Mouse (Mus musculus): Measurements from ENCODE around the gene Glp2r. TPM values are rescaled to one million over a fixed set of nuclear protein-coding genes. Genes with fewer than 3 reads are reported as not detected.

Glp2r gene
- polyA plus RNA-seq, 1 experiment from 2014 or later, result 4.0 TPM

- no peak for ATAC-seq
- WGBS, result 70% methylated on average over 8 of the region's 8 CpGs
- Histone ChIP-seq H3K9me3 (no peaks in the 10 kb centered on the region), H3K9ac (no peak overlapping the region), H3K36me3 (no peaks in the 10 kb centered on the region), H3K27ac (no peak overlapping the region), H3K4me2 (replicated peaks) (no peak overlapping the region), H3K27me3 (replicated peaks) (no peaks in the 10 kb centered on the region), H3K4me3 (replicated peaks) (no peak overlapping the region), H3K4me1 (replicated peaks) (no peaks in the 10 kb centered on the region)
These were observed 47.5 kb downstream of the Glp2r start for GRCm38 (mm10) chr11:67723231-67724013.

- H3K4me1 ChIP-seq (replicated peaks), result no peaks in the 10 kb centered on the region
- no peak overlapping the region for H3K27ac ChIP-seq
- H3K9me3 ChIP-seq, result no peaks in the 10 kb centered on the region
- H3K36me3 ChIP-seq, result no peaks in the 10 kb centered on the region
- H3K4me2 ChIP-seq (replicated peaks), result no peak overlapping the region
- no peak overlapping the region for H3K4me3 ChIP-seq (replicated peaks)
- peak; percentile 49; the same call in 1 of the 2 replicates for ATAC-seq
- H3K27me3 ChIP-seq (replicated peaks), result no peaks in the 10 kb centered on the region
- H3K9ac ChIP-seq, result no peak overlapping the region
- 42% methylated on average over 7 of the region's 7 CpGs for WGBS
These were observed 48.4 kb downstream of the Glp2r start for GRCm38 (mm10) chr11:67722399-67723156.

GRCm38 (mm10) chr11:67721485-67721884 lies 49.5 kb downstream of the Glp2r start:
- Histone ChIP-seq H3K4me1 (replicated peaks) (no peaks in the 10 kb centered on the region), H3K36me3 (no peaks in the 10 kb centered on the region), H3K4me2 (replicated peaks) (no peak overlapping the region), H3K4me3 (replicated peaks) (no peak overlapping the region), H3K9me3 (no peaks in the 10 kb centered on the region), H3K27ac (no peak overlapping the region), H3K27me3 (replicated peaks) (no peaks in the 10 kb centered on the region), H3K9ac (no peak overlapping the region)
- WGBS, result 75% methylated on average over 5 of the region's 5 CpGs
- no peak for ATAC-seq

- Histone ChIP-seq H3K36me3 (no peaks in the 10 kb centered on the region), H3K27me3 (replicated peaks) (no peaks in the 10 kb centered on the region), H3K4me3 (replicated peaks) (no peak overlapping the region), H3K4me1 (replicated peaks) (no peaks in the 10 kb centered on the region), H3K27ac (no peak overlapping the region), H3K4me2 (replicated peaks) (no peak overlapping the region), H3K9me3 (no peaks in the 10 kb centered on the region), H3K9ac (no peak overlapping the region)
- WGBS, result 87% methylated on average over 4 of the region's 4 CpGs
- ATAC-seq, result no peak
These were observed 55.6 kb downstream of the Glp2r start for GRCm38 (mm10) chr11:67715382-67715781.

- no peaks in the 10 kb centered on the region for H3K9me3 ChIP-seq
- WGBS, result 73% methylated on average over 4 of the region's 4 CpGs
- no peaks in the 10 kb centered on the region for H3K27me3 ChIP-seq (replicated peaks)
- H3K4me2 ChIP-seq (replicated peaks), result no peak overlapping the region
- ATAC-seq, result no peak
- no peak overlapping the region for H3K9ac ChIP-seq
- H3K4me1 ChIP-seq (replicated peaks), result no peaks in the 10 kb centered on the region
- no peak overlapping the region for H3K27ac ChIP-seq
- H3K4me3 ChIP-seq (replicated peaks), result no peak overlapping the region
- H3K36me3 ChIP-seq, result no peaks in the 10 kb centered on the region
These were observed 58.0 kb downstream of the Glp2r start for GRCm38 (mm10) chr11:67712976-67713375.

- WGBS, result 58% methylated on average over 7 of the region's 7 CpGs
- no peaks in the 10 kb centered on the region for H3K4me1 ChIP-seq (replicated peaks)
- no peaks in the 10 kb centered on the region for H3K27me3 ChIP-seq (replicated peaks)
- H3K9ac ChIP-seq, result no peak within 1 kb of the TSS
- no peaks in the 10 kb centered on the region for H3K36me3 ChIP-seq
- H3K27ac ChIP-seq, result no peak within 1 kb of the TSS
- no peak within 1 kb of the TSS for H3K4me3 ChIP-seq (replicated peaks)
- H3K4me2 ChIP-seq (replicated peaks), result no peak within 1 kb of the TSS
- ATAC-seq, result no peak
- H3K9me3 ChIP-seq, result no peaks in the 10 kb centered on the region
These were observed 76.1 kb downstream of the Glp2r start, which contains the start of gene Rcvrn for GRCm38 (mm10) chr11:67694703-67695376. Gene Rcvrn, plus strand, starts transcription at chr11:67695326.

- Histone ChIP-seq H3K4me1 (replicated peaks) (no peaks in the 10 kb centered on the region), H3K4me3 (replicated peaks) (no peak overlapping the region)
- WGBS, result 80% methylated on average over 2 of the region's 2 CpGs
These were observed 84.8 kb downstream of the Glp2r start for GRCm38 (mm10) chr11:67686109-67686508.

GRCm38 (mm10) chr11:67681871-67682270 lies 89.1 kb downstream of the Glp2r start:
- H3K9me3 ChIP-seq, result no peaks in the 10 kb centered on the region
- no peak overlapping the region for H3K9ac ChIP-seq
- H3K27ac ChIP-seq, result no peak overlapping the region
- no peak for ATAC-seq
- 89% methylated on average over 3 of the region's 3 CpGs for WGBS
- H3K4me3 ChIP-seq (replicated peaks), result no peak overlapping the region
- H3K4me2 ChIP-seq (replicated peaks), result no peak overlapping the region
- H3K4me1 ChIP-seq (replicated peaks), result no peaks in the 10 kb centered on the region
- H3K36me3 ChIP-seq, result no peaks in the 10 kb centered on the region
- H3K27me3 ChIP-seq (replicated peaks), result no peaks in the 10 kb centered on the region

More at GRCm38 (mm10) chr11:67686109-67686508, 84.8 kb downstream of the Glp2r start:
- H3K9me3 ChIP-seq, result no peaks in the 10 kb centered on the region
- no peaks in the 10 kb centered on the region for H3K36me3 ChIP-seq
- H3K27ac ChIP-seq, result no peak overlapping the region
- no peak overlapping the region for H3K9ac ChIP-seq
- H3K4me2 ChIP-seq (replicated peaks), result no peak overlapping the region
- H3K27me3 ChIP-seq (replicated peaks), result no peaks in the 10 kb centered on the region
- ATAC-seq, result no peak

- Histone ChIP-seq H3K27ac (no peak overlapping the region), H3K4me2 (replicated peaks) (no peak overlapping the region), H3K9me3 (no peaks in the 10 kb centered on the region), H3K27me3 (replicated peaks) (no peaks in the 10 kb centered on the region), H3K4me1 (replicated peaks) (no peaks in the 10 kb centered on the region), H3K36me3 (no peaks in the 10 kb centered on the region), H3K9ac (no peak overlapping the region), H3K4me3 (replicated peaks) (no peak overlapping the region)
- 92% methylated on average over 2 of the region's 2 CpGs for WGBS
- no peak for ATAC-seq
These were observed 91.0 kb downstream of the Glp2r start for GRCm38 (mm10) chr11:67679930-67680329.

- 56% methylated on average over 5 of the region's 5 CpGs for WGBS
- no peak overlapping the region for H3K4me3 ChIP-seq (replicated peaks)
- no peaks in the 10 kb centered on the region for H3K36me3 ChIP-seq
- H3K4me1 ChIP-seq (replicated peaks), result no peaks in the 10 kb centered on the region
- H3K4me2 ChIP-seq (replicated peaks), result no peak overlapping the region
- no peak overlapping the region for H3K27ac ChIP-seq
- no peaks in the 10 kb centered on the region for H3K9me3 ChIP-seq
- no peak overlapping the region for H3K9ac ChIP-seq
- no peak for ATAC-seq
- H3K27me3 ChIP-seq (replicated peaks), result no peaks in the 10 kb centered on the region
These were observed 91.7 kb downstream of the Glp2r start for GRCm38 (mm10) chr11:67679300-67679699.

- no peaks in the 10 kb centered on the region for H3K4me1 ChIP-seq (replicated peaks)
- H3K27ac ChIP-seq, result no peak overlapping the region
- no peaks in the 10 kb centered on the region for H3K27me3 ChIP-seq (replicated peaks)
- no peak overlapping the region for H3K4me2 ChIP-seq (replicated peaks)
- no peak for ATAC-seq
- H3K9me3 ChIP-seq, result no peaks in the 10 kb centered on the region
- H3K4me3 ChIP-seq (replicated peaks), result no peak overlapping the region
- H3K36me3 ChIP-seq, result no peaks in the 10 kb centered on the region
- H3K9ac ChIP-seq, result no peak overlapping the region
- 63% methylated on average over 12 of the region's 12 CpGs for WGBS
These were observed 95.1 kb downstream of the Glp2r start for GRCm38 (mm10) chr11:67675562-67676540.

All from intestine, embryonic 15.5 days (tissue).